Mouse (Mus musculus): Measurements from ENCODE around the gene Slco3a1.
A peak's percentile ranks its signal among the peaks of the same experiment; 100 is the strongest.

Slco3a1 gene

DNA sequence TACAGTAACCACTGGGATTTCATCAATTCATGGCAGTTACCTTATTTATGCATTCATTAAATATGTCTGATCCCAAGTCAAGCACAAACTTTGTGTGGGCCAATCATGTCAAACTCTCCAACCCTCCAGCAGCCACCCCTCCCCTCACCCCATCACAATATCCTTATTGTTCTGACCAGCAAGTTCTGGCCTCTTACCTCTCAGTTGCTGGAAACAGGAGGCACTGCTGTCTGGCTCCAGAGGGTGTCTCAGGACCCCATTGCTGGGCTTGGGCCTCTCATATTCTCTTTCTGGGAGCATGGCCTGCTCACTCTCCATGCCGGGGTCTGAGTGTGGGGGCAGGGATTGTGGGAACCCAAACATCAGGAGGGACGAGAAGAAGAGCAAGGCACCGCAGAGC, 208.1 kb downstream of the Slco3a1 start:
- DNase-seq (ENCODE audit: low spot score), result no peak

DNA sequence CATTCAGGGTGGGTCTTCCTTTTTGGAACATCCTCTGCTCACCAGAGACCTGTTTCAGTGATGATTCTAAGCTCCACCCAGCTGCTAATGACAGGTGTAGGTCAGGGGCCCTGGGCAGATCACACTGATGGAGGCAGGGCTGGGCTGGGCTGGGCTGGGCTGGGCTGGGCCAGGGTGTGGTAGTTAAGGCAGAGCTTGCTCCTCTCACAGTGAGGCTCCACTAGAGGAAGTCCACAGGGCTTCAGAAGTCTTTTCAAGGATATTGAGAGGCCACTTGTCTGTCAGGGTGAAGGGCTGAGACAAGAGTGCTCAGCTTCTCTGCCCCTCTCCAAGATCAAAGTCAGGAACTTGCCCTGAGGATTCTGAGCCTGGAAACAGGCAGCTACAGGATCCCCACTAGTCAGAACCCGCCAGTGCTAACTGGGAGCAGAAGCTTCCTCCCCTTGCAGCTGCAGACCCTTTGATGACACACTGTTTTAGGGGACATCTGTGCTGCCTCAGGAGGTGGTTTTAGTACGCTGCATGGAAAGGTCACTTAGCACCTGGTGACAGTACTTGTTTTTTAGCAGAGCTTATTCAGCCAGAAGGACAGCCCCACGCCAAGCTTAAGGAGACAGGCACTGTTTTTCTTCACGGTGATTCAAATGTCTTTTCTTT, 213.3 kb downstream of the Slco3a1 start:
- DNase-seq (ENCODE audit: low spot score), result peak; percentile 24

DNA sequence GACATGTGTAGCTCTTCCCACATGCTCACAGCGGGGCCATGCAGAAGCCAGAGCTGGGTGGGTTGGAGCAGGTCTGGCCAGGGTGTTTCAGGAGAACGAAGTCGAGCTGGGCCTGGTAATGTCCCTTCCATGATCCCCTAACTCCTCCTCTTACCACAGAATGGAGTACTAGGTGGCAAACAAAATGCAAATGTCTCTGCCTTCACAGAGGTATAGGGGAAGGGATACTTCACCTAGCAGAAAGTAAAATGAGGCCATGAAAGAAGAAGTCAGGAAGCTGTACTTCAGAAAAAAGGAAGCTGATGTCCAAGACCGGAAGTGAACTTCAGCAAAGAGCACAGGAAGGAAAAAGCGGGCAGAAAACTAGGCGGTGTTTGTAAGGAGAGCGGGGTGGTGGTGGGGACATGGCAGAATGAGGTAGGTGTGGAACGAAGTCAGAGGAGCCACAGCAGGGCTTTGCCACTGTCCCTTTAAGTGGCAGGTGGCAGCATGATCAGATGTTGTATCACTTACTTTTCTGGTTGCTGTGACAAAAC, 214.1 kb downstream of the Slco3a1 start:
- DNase-seq (ENCODE audit: low spot score), result no peak

DNA sequence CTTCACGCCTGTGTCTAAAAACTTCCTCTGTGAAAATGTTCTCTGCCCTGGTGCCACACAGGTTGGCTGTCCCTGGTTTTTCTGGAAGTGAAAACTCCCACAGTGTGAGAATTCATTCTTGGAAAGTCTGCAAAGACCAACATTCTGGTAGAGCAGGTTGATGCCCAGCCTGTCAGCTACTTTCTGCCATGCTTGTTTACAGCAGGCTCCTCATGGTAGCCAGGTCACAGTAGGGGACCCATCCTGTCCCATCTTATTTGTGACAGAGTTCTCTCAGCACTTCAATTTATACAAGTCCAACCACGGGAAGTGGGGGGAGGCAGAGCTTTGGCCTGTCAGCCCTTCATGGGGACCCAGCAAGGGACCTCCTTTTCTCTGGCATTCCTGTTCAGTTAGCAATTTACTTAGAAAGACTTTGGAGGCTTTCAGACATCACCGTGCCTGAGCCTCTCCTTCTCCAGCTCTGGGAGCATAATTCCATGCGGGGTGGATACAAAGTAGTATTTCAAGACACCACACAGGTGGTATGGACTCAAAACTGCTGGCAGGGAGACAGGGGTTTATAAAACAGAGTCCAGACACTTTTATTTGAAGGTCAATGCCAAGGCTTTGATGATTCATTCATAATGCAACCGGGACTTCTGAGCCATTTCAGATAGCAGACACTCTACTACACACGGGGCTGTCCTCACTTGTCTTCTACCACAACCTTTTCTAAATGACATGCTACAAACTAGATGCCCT, 216.7 kb downstream of the Slco3a1 start:
- no peak for DNase-seq (ENCODE audit: low spot score)

DNA sequence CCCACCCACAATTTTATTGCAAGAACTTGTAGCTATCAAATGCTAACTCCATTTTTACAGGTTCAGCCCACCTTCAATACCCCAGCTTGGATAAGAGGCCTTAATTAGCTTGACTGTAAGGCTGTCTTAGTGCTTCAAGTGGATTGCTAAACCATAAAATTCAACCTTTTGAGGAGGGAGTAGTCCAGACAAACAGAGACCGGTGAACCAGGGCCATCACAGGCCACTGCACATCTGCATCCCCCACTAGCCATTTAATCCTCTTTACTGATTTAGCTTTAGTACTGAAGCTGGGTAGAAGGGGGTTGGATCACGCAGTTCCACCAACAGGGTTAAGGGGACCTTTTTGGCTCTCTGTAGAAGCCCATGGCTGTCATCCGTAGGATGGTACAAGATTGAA, 222.3 kb downstream of the Slco3a1 start:
- DNase-seq (ENCODE audit: low spot score), result no peak

DNA sequence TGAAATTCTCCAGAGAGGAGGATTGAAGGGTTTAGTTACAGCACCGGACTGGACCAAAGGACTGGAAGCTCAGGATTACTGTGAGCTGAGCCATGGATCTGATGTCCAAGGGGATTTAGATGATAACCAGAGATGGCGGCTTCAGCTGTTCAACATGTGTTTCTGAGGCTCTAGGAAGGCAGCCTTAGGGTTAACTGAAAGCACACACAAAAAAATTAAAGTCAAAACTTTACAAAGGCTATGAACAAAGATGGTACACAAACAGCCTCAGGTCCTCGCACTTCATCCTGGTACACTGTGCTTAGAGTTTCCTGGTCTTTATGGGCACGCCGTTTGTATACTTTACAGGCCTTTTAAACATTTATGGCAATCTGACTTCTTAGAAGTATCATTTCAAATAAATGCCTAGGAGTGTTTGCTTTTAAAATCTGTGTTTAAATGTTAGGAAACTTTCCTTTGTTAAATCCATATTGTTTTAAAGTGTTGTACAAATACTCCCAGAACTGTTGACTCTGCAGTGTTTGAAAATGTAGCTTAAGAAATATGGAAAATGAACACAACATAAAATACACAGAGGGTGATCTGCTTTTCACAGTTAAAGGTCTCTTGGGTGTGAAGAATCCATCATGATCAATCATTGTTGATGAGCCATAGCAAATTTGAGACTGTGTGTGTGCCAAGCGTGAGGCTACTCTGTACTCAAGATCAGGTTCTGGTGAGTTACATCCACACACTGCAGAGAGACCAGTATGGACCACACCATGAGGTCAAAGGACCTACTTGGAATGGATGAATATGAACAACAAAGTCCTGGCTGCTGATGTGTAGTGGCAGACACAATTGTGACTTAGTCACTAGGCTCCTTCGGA, 223.5 kb downstream of the Slco3a1 start:
- peak; percentile 57 for DNase-seq (ENCODE audit: low spot score)

DNA sequence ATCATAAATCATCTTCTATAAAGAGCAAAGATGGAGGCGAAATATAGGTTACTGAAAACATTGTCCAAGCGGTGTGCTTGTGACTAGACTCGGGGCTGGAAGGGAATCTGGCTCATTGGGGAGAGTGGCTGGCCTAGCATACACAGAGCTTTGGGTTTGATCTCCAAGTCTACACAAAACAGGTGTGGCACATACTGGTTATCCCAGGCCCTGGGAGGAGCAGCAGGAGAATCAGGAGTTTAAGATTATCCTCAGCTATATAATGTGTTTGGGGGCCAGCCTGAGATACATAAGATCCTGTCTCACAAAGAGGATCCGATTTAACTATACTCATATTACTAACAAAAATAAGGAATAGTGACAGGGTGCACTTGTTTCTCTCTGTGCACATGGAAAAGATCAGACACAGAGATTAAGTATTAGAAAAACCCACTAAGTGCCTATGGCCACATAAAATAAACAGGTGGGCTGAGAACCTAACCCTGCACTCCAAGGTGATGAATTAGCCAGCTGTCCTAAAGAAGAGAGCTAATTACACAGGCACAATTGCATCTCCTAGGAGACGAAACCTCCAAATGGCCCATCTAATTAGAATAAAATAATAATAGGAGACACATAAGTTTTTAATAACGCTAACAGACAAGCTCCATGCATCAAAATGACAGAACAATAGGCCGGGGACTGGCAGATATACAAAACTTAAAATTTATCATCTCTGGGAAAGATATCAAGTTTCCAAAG, 224.3 kb downstream of the Slco3a1 start:
- DNase-seq (ENCODE audit: low spot score), result peak; percentile 27

DNA sequence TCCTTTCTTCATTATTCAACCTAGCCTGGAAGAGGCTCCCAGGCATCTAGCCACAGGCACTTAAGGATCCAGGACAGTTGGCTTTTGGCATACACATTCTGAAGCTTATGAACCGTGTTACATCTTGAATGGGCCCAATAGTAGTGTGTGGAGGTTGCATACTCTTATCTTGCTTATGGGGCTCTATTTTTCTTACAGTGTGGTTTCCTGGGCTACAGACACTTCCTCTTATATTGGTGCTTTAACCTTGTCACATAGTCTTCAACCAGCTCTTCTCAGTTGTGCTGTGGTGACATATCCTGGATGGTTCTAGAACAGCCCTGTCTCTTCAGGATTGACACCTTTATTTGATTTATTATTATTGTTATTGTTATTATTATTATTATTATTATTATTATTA, 225.6 kb downstream of the Slco3a1 start:
- DNase-seq (ENCODE audit: low spot score), result no peak

DNA sequence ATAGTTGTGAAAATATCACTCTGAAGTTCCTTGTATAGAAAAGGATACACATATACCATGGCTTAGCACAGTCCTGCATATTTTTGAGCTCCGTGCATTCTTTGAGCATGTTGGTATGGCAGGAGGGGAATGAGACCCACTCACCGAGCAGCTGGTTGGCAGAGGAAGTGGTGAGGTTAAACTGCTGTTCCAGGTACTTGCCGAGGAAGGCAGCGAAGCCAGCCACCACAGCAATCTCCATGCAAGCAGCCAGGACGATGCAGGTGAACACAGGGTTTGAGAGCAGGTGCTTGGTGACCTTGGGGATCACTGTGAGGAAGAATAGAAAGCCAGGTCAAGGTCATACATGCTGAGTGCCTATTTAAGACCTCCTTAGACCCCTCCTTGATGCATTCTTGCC, 226.9 kb downstream of the Slco3a1 start:
- DNase-seq (ENCODE audit: low spot score), result no peak

DNA sequence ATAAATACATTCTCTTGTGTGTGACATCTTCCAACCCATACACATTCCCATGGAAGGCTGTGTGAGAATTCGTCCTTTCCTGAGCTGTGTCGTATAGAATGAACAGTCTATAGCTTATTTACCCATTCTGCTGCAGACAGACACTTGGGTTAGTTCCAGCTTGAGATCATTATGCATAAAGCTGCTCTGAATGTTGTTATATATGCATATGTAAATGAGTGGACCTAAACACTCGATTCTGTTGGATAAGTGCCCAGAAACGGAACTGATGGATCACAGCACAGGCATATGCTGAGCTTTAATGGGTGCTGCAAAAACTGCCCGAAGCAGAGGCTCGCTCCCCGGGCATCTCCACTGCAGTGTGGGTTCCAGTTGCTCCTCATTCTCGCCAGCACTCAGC, 229.5 kb downstream of the Slco3a1 start:
- no peak for DNase-seq (ENCODE audit: low spot score)

DNA sequence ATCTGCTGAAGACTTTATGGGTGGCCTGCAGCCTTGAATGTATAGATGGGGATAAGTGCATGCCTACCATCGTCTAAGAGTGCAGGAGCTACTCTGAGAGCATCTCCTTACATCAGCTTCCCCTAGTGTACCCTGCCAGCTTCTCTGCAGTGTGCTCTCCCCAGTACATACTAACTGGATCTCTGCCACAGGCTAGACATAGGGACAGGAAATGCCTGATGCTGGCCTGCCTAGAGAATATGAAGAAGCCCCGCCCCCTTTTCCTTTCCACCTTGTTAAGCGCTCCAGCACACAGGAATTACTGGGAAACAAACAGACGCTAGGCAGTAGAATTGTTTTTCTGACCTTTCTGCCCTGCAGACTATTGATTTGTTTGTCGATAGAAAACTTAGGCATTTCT, 230.9 kb downstream of the Slco3a1 start:
- DNase-seq (ENCODE audit: low spot score), result peak; percentile 13

DNA sequence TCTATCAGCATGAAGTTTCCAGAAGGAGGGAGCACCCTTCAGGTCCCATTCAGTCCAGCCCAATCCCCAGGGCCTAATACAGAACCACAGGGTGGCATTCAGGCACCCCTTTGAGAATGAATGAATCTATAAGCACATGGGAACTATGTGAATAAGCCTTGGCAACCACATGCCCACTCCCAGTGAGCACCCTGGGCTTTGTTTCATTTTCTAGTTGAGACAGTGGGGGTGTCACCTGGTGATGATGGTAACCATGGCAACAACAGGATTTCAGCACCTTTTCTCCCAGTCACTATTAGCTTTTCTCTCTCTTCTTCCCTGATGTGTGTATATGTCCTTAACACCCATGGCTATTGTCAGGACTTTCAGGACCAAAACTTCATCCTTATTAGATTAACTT, 231.4 kb downstream of the Slco3a1 start:
- no peak for DNase-seq (ENCODE audit: low spot score)

DNA sequence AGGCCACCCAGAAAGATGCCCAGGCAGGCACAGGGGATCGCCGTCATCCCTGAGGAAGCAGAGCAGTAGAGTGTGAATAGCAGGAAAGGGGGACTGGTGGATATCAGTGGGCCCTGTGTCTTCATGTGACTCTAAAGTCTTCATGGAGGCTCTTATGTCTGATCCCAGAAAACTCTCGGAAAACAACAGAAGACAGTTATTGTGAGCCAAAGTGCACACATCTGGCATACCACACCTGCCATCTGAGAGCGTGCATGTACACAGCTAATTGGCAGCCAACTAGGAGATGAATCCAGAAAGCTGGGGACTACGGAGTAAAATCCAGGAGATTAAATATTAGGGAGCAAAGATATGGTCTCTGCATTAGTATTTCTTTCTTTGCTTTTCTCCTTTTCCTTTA, 233.9 kb downstream of the Slco3a1 start:
- DNase-seq (ENCODE audit: low spot score), result no peak

DNA sequence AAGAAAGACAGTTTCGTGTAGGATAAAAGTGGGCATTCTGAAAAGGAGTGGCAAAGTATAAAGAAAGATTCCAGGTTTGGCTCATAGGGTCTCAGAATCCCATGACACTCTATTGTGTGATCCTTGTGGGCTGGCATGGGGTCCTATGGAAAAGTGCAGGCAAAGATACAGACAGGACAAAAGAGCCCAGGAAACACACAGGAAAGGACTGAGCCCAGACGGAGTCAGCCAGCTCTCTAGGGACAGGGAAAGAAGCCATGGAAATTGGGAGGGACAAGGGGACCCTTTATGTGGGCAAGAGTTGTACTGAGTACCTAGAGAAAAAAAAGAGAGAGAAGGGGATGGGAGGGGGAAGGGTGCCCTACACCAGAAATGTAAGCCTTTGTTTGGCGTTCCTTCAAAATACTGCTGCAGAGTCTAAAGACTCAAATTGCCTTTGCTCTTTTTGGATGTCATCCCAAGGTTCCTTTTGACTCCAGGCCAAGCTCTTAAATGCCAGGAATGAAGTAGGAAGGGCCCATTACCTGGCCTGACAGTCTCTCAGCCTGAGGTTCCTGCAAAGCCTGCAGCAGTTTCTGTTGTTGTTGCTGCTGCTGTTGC, 238.6 kb downstream of the Slco3a1 start:
- DNase-seq (ENCODE audit: low spot score), result no peak

DNA sequence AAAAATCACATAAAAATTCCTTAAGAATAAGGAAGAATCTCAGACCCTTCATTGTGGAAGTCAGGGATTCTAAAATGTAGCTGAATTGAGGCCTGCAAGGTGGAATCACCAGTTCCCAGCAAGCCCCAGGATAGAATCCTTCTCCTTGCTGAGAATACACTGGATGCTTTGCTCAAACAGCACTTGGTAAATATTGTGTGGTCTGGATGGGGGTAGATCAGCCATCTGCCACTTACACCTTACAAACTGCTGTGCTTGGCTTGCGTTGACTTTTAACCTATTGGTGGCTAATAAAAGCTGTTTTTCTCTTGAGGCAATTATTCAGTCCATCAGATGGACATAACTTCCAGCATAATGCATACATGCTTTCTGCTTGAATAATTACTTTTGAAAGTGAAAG, 240.3 kb downstream of the Slco3a1 start:
- DNase-seq (ENCODE audit: low spot score), result no peak

DNA sequence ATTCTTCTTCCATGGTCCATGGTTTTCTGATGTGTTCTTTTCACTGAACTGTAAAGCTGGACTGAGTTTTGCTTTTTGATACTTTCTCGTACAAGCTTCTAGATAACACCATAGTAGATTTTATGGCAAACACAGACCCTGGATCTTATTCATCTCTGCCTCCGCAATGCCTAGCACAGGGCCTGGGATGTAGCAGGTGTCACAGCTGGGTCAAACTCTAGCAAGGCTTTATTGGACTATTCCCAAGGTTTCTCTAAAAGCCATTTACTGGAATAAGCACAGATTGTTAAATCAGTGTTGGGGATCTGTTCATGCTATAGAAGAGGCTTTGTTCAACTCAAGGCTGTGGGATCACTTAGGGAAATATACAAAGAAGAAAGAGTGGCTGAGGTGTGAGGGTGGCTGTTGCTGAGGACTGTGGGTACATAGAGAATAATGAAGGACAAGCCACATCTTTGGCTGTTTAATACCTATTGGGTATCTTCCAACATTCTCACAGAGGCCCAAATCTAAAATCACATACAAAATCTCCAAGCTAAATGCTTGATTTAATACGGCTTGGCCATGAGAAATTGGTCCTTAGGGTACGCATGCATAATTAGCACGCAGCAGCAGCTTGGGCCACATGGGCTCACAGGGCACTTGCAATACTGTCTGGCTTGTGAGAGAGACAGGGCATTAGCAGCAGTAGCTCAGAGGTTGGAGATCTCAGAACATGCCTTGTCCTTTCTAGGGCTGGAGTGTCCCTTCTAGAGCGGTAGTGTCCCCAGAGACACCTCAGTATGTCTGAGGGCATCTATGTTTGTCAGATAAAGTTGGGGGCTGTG, 241.1 kb downstream of the Slco3a1 start:
- DNase-seq (ENCODE audit: low spot score), result no peak

DNA sequence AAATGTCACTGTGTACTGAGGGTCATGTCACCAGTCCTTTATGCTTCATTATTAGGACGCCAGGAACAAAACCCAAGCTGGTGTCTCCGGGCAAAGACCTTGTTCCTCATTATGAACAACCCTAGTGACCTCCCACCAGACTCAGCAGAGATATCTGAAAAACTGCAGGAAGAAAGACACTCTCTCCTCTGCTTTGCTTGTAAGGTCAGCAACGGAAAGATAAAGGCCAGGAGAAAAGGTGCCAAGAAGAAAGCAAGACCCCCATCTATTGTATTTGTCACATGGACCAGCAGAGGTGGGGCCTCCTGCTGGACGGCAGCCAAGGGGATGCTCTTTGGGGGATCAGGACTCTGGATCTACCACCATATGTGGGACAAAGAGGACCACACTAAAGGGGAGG, 243.0 kb downstream of the Slco3a1 start:
- DNase-seq (ENCODE audit: low spot score), result no peak

DNA sequence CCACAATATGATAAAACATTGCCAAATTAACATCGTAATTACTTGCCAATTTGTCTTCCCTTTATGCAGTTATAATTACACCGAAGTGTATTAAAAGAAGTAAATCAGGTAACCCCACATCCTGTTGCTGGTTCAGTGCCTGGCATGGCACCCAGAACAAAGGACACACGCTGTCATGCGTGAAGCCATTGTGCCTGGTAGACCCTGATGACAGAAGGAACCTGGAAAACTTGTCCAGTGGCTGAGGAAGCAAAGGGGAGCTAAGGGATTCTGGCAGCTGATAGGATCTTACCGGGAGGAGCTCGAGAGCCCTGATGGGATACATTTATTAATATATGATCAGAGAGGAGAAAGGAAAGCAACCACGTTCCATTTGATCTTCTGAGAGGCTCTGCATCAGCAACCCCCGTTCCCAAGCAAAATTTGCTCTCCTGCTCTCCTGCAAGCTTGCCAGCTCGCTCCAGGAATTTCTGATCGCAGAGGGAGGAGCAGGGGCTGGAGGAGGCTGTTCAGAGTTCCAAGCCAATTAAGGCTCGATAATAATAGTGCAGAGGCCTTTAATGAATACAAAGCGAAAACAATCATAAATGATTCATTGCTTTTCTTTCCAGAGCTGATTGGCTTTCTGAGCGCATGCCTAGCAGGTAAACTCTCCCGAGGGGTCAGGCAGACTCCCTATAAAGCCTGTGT, 250.8 kb downstream of the Slco3a1 start:
- no peak for DNase-seq (ENCODE audit: low spot score)

DNA sequence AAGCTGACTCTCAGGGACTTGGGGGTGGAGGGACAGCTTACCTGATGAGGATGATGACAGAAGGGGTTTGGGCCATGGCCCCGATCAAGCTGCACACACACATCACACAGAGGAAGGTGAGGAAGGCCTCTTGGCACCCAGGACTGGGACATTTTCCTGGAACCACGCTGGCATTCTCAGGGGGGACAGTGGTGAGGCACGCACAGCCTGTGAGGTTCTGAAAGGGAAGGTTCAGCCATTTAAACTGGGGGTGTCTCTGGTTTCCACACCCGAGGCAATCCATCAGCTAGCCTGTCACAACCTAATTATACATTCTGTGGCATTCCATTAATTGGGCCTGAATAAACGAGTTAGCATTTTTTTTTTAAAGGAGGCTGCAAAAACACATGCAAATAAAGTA, 251.5 kb downstream of the Slco3a1 start:
- DNase-seq (ENCODE audit: low spot score), result no peak

DNA sequence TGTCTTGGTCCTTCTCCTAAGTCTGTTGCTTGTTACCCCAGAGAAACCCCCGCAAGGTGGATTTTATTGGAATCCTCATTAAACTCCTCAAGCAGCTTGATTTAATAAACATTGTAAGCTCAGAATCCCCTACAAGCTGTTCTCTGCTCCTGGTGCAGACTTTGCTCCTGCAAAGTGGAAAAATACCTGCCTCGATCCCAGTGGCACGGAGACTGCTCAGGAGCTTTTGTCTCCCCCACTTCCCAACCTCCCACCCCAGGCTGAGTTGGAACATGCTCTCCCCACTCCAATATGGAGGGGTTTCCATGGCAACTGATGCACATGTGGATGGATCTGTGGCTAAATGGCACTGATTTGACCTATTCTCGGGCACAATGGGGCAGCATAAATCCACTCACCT, 268.0 kb downstream of the Slco3a1 start:
- no peak for DNase-seq (ENCODE audit: low spot score)

Measured in embryo, embryonic 10 days (tissue).